Mouse (Mus musculus): Measurements from ENCODE around the gene Zkscan16.

- TF ChIP-seq POLR2A (IDR thresholded peaks at IDR 0.05; ENCODE audit: low read depth, low read length): no peak
- no peak for TF ChIP-seq CTCF (IDR thresholded peaks at IDR 0.05; ENCODE audit: extremely low read depth, insufficient read depth, insufficient read length, insufficient replicate concordance)
Measured at GRCm38 (mm10) chr4:58944695-58945094, 1.3 kb downstream of the Zkscan16 start.
